Mouse (Mus musculus): ENCODE results near the gene Exoc2.

GRCm38 (mm10) chr13:30813464-30813863 lies 160.4 kb downstream of the Exoc2 start:
- TF ChIP-seq POLR2A (IDR thresholded peaks at IDR 0.05; ENCODE audit: extremely low read depth, insufficient read depth, low read length) (no peak), CTCF (IDR thresholded peaks at IDR 0.05; ENCODE audit: low read depth, low read length) (no peak)
